Comparison of ENCODE assay signal across 8 mouse cellular contexts in genomic region chr13:36733566-36733965, GRCm38 (mm10). TPM values are rescaled to one million over a fixed set of nuclear protein-coding genes. Genes with fewer than 3 reads are reported as not detected.
DNase-seq lines count a peak whose midpoint lies in the region; ATAC-seq and TF ChIP-seq lines count a peak whose summit lies in the region.

No protein-coding gene starts in this region.

- H3K9me3 ChIP-seq in embryonic facial prominence, embryonic 13.5 days = no peaks in the 10 kb centered on the region
- H3K9me3 ChIP-seq in limb, embryonic 11.5 days (ENCODE audit: control insufficient read depth, low read length) = no peaks in the 10 kb centered on the region

- H3K4me2 ChIP-seq in embryonic facial prominence, embryonic 13.5 days = no peak overlapping the region
- H3K4me2 ChIP-seq in limb, embryonic 11.5 days (ENCODE audit: low read depth, severe bottlenecking) = peak overlapping the region; percentile 84

- ATAC-seq in embryonic facial prominence, embryonic 13.5 days (ENCODE audit: insufficient number of reproducible peaks, insufficient read depth, low FRiP score, low TSS enrichment, low read depth) = no peak
- ATAC-seq in limb, embryonic 11.5 days (ENCODE audit: insufficient number of reproducible peaks, low FRiP score, low TSS enrichment, low read depth) = no peak
- ATAC-seq in frontal cortex, adult (ENCODE audit: low TSS enrichment) = no peak

- peaks cover 28% of the 10 kb centered on the region for H3K4me1 ChIP-seq in embryonic facial prominence, embryonic 13.5 days
- peaks cover 14% of the 10 kb centered on the region; the same call in 1 of the 2 replicates for H3K4me1 ChIP-seq in limb, embryonic 11.5 days (ENCODE audit: control insufficient read depth, insufficient read depth, low read length)

- 0% methylated on average over 10 of the region's 10 CpGs for WGBS in embryonic facial prominence, embryonic 13.5 days
- 3% methylated on average over 10 of the region's 10 CpGs for WGBS in limb, embryonic 11.5 days

- H3K9ac ChIP-seq in embryonic facial prominence, embryonic 13.5 days = no peak overlapping the region
- H3K9ac ChIP-seq in limb, embryonic 11.5 days (ENCODE audit: low read length) = no peak overlapping the region; the same call in 1 of the 2 replicates

- DNase-seq in gastrocnemius, adult 2 months = no peak
- DNase-seq in gastrocnemius, postnatal 36 days = no peak
- DNase-seq in 3T3-L1 (ENCODE audit: low read depth, low spot score) = peak; percentile 40
- DNase-seq in limb, embryonic 11.5 days (ENCODE audit: low spot score) = peak; percentile 47
- no peak for DNase-seq in adrenal gland, adult 2 months
- no peak for DNase-seq in testis, postnatal 14 days (ENCODE audit: low spot score)

- no peak for TF ChIP-seq CTCF in gastrocnemius, adult 2 months (IDR thresholded peaks at IDR 0.05)

- H3K27me3 ChIP-seq in embryonic facial prominence, embryonic 13.5 days = peaks cover 81% of the 10 kb centered on the region
- H3K27me3 ChIP-seq in limb, embryonic 11.5 days (ENCODE audit: control insufficient read depth, insufficient read depth, low read length) = peaks cover 39% of the 10 kb centered on the region

- no peaks in the 10 kb centered on the region for H3K36me3 ChIP-seq in embryonic facial prominence, embryonic 13.5 days
- H3K36me3 ChIP-seq in limb, embryonic 11.5 days (ENCODE audit: control insufficient read depth, insufficient read depth, low read length) = no peaks in the 10 kb centered on the region

- no peak overlapping the region for H3K27ac ChIP-seq in gastrocnemius, adult 2 months
- H3K27ac ChIP-seq in embryonic facial prominence, embryonic 13.5 days = no peak overlapping the region
- H3K27ac ChIP-seq in limb, embryonic 11.5 days (replicated peaks; ENCODE audit: low read depth, low read length) = no peak overlapping the region

- peak overlapping the region; percentile 62 for H3K4me3 ChIP-seq in gastrocnemius, adult 2 months
- 0 out of 2 replicates have a peak overlapping the region, but pooled peaks have one; percentile 50 for H3K4me3 ChIP-seq in embryonic facial prominence, embryonic 13.5 days
- peak overlapping the region; percentile 39 for H3K4me3 ChIP-seq in limb, embryonic 11.5 days (ENCODE audit: low read depth, low read length)

- intact Hi-C loops in gastrocnemius, adult 2 months (cut with DNase I) = no loop called here
- intact Hi-C loops in gastrocnemius, postnatal 36 days (cut with DNase I) = no loop called here

RNA-seq across cellular contexts. Expression of gene Nrn1, which starts 1.4 kb away (rescaled TPM):
- under 1 TPM; 0.92 to 0.98 TPM for total RNA-seq in gastrocnemius, adult 2 months (2021)
- 1 to 10 TPM in 1 of 2 experiments, under 1 TPM in 1; 0.89 to 1.1 TPM for total RNA-seq in gastrocnemius, postnatal 36 days (2021)
- polyA plus RNA-seq in embryonic facial prominence, embryonic 13.5 days (2015; fragmentation: Nextera tagmentation; extraction: Ambion mirVana) = 1.7 and 3.1 TPM in 2 replicates
- polyA plus RNA-seq in limb, embryonic 11.5 days (2014; fragmentation: Nextera tagmentation; extraction: Ambion mirVana) = 1.8 and 2.1 TPM in 2 replicates
- total RNA-seq in adrenal gland, adult 2 months (2021) = 1 to 10 TPM; 4.1 to 4.7 TPM
- 1.7 TPM in 2 replicates for polyA plus RNA-seq in adrenal gland, adult 2 months (2012; rRNA removed)

Comparison
In these comparisons a context has a peak if more than half of its experiments do, and no peak if none do; other contexts are left out.
1. DNase-seq: peak in 3T3-L1 (single experiment) and limb, embryonic 11.5 days (single experiment); none in gastrocnemius, adult 2 months (single experiment), gastrocnemius, postnatal 36 days (0 of 2), adrenal gland, adult 2 months (single experiment) and testis, postnatal 14 days (single experiment).
2. Peak in every context shown above with its lines, with median percentiles within 50 percentile points of each other: H3K4me3 ChIP-seq.